Mouse (Mus musculus): ENCODE measurements around the gene Umps. TPM values are rescaled to one million over a fixed set of nuclear protein-coding genes. Genes with fewer than 3 reads are reported as not detected.
A peak's percentile ranks its signal among the peaks of the same experiment; 100 is the strongest.

Umps gene
- polyA plus RNA-seq, 1 experiment: 6.1 TPM

DNA sequence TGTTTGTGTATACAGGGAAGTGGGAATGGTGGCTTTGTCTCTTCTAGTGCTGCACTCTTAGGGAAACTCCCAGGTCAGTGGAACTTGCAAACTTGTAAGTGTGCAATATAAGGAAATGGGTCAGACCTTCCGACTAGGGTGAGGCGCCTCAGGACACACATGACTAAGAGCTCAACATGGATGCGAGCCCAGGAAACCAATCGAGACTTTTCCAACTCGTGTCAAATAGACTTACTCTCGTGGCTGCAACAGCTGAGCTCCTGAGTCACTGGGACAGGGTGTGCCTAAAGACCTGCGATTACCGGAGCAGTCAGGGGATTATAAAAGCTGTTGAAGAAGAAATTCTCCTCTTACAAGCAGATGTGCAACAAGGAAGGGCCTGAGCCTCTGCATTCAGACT, 33.9 kb upstream of the Umps start:
- WGBS: 76% methylated on average over 8 of the region's 8 CpGs
- no peak overlapping the region for H3K4me3 ChIP-seq (ENCODE audit: extremely low read depth, insufficient read depth, insufficient read length)
- no peak overlapping the region for H3K27ac ChIP-seq (ENCODE audit: insufficient read depth, low read length)
- H3K36me3 ChIP-seq (ENCODE audit: control insufficient read depth, insufficient read depth, low read length): no peaks in the 10 kb centered on the region
- TF ChIP-seq POLR2A (IDR thresholded peaks at IDR 0.05; ENCODE audit: low read depth, low read length) (no peak), CTCF (IDR thresholded peaks at IDR 0.05; ENCODE audit: extremely low read depth, insufficient read depth, insufficient read length, insufficient replicate concordance) (no peak)
- no peak for DNase-seq (ENCODE audit: low read depth in 1 of 2, low spot score in 2 of 2)
- no peaks in the 10 kb centered on the region for H3K4me1 ChIP-seq (ENCODE audit: control insufficient read depth, insufficient read depth, insufficient read length)
- H3K27me3 ChIP-seq (ENCODE audit: control insufficient read depth, insufficient read depth, low read length): no peaks in the 10 kb centered on the region

DNA sequence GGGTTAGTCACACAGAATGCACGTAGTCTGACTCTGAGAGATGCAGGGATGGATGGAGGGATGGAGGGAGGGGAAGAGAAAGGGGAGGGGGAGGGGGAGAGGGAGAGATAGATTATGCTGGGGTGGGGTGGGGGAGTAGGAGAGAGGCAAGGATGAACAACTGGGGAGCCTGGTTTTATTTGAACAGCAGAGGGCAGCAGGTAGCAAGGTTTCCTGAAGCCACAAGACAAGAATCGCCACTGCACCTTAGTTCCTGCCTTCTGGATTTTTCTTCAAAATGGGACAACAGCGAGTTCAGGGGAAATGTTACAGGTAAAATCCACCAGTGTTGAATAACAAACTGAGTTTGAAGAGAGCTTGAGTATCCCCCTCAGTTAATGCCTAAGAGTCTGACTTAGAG, 32.5 kb upstream of the Umps start:
- peak in 1 of 2 experiments; percentile 28 for DNase-seq (ENCODE audit: low read depth in 1 of 2, low spot score in 2 of 2)
- Histone ChIP-seq H3K27me3 (ENCODE audit: control insufficient read depth, insufficient read depth, low read length) (no peaks in the 10 kb centered on the region), H3K4me3 (ENCODE audit: extremely low read depth, insufficient read depth, insufficient read length) (no peak overlapping the region), H3K4me1 (ENCODE audit: control insufficient read depth, insufficient read depth, insufficient read length) (no peaks in the 10 kb centered on the region), H3K27ac (ENCODE audit: insufficient read depth, low read length) (no peak overlapping the region), H3K36me3 (ENCODE audit: control insufficient read depth, insufficient read depth, low read length) (no peaks in the 10 kb centered on the region)
- 23% methylated on average over 3 of the region's 3 CpGs for WGBS
- TF ChIP-seq POLR2A (IDR thresholded peaks at IDR 0.05; ENCODE audit: low read depth, low read length) (no peak), CTCF (IDR thresholded peaks at IDR 0.05; ENCODE audit: extremely low read depth, insufficient read depth, insufficient read length, insufficient replicate concordance) (peak; percentile 28; the same call in 1 of the 2 replicates)

DNA sequence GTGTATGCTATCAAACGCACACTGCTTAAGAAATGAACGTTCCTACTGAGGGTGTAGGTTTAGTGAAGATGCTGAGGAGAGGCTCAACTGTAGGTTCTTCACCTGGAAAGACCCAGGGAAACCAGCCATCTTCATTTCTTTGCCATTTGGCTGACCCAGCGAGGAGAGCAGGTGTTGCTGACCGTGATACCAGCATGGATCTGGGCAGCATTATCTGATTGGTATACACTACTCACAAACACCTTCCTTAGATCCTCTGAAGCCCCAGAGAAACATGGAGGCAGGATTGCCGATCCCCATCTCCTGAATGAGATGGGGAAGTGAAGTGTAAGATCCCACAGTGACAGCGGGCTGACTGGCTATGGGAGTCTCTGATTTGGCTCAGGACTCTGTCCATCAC, 31.2 kb upstream of the Umps start:
- Histone ChIP-seq H3K36me3 (ENCODE audit: control insufficient read depth, insufficient read depth, low read length) (no peaks in the 10 kb centered on the region), H3K27me3 (ENCODE audit: control insufficient read depth, insufficient read depth, low read length) (no peaks in the 10 kb centered on the region), H3K4me1 (ENCODE audit: control insufficient read depth, insufficient read depth, insufficient read length) (no peaks in the 10 kb centered on the region), H3K4me3 (ENCODE audit: extremely low read depth, insufficient read depth, insufficient read length) (no peak overlapping the region), H3K27ac (ENCODE audit: insufficient read depth, low read length) (no peak overlapping the region)
- no peak for TF ChIP-seq POLR2A (IDR thresholded peaks at IDR 0.05; ENCODE audit: low read depth, low read length)
- WGBS: 88% methylated on average over 6 of the region's 6 CpGs
- DNase-seq (ENCODE audit: low read depth in 1 of 2, low spot score in 2 of 2): no peak

DNA sequence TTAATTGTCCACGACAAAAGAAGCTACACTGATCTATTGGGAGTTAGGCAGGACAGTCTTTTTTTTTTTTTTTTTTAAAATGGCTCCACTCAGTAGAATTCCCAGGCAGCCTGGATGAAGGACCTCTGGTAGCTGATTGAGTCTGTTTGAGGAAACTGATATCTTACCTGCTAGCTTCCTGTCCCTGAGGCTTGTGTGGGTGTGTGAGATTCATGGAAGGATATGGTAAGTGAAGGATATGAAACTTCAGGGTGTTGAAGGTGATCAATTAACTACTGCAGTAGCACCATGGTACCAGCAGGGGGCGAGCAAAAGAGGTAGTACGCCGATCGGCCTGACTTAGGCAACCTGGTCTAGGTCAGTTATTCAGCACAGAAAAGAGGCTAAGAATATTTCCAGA, 29.2 kb upstream of the Umps start:
- DNase-seq (ENCODE audit: low read depth in 1 of 2, low spot score in 2 of 2): peak; percentile 44 to 62
- TF ChIP-seq POLR2A (IDR thresholded peaks at IDR 0.05; ENCODE audit: low read depth, low read length): no peak
- TF ChIP-seq CTCF (IDR thresholded peaks at IDR 0.05; ENCODE audit: extremely low read depth, insufficient read depth, insufficient read length, insufficient replicate concordance): peak; percentile 63; the same call in 1 of the 2 replicates
- H3K27me3 ChIP-seq (ENCODE audit: control insufficient read depth, insufficient read depth, low read length): no peaks in the 10 kb centered on the region
- no peak overlapping the region for H3K27ac ChIP-seq (ENCODE audit: insufficient read depth, low read length)
- H3K4me3 ChIP-seq (ENCODE audit: extremely low read depth, insufficient read depth, insufficient read length): no peak overlapping the region
- no peaks in the 10 kb centered on the region for H3K36me3 ChIP-seq (ENCODE audit: control insufficient read depth, insufficient read depth, low read length)
- no peaks in the 10 kb centered on the region for H3K4me1 ChIP-seq (ENCODE audit: control insufficient read depth, insufficient read depth, insufficient read length)
- 2% methylated on average over 5 of the region's 5 CpGs for WGBS

DNA sequence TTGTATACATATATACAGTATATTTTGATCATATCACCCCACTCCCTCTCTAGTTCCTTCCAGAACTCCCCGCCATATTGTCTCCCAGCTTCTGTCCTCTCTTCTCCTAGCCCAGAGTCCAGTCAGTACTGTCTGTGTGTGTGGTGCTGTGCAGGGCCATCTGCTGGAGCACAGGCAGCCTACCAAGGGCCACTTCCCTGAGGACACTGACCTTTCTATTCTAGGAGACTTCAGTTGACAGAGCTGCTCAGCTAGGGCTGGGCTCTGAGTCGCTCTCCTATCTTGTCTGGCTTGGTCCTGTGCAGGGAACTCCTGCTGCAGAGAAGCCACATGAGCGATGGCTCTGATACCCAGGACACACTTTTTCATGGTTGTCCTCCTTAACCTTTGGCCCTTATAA, 28.7 kb upstream of the Umps start:
- 86% methylated on average over 3 of the region's 3 CpGs for WGBS
- no peaks in the 10 kb centered on the region for H3K36me3 ChIP-seq (ENCODE audit: control insufficient read depth, insufficient read depth, low read length)

DNA sequence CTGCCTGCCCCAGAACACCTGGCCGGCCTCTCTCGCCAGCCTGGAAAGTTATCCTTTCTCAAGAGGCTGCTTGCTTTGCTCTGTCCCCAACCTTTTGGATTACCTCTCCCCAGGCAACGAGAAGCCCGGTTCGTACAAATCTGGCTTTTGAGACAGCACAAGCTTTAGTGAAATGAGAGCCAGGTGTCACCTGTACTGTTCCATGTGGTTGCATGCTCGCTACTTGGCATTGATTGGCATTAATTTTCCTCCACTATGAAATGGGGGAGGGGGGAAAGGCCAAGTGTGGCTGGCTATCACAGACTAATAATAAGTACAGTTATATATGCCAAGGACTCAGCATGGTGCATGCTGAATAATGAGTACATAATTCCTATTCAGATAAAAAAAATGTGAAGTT, 27.5 kb upstream of the Umps start:
- no peak for DNase-seq (ENCODE audit: low read depth in 1 of 2, low spot score in 2 of 2)
- Histone ChIP-seq H3K27ac (ENCODE audit: insufficient read depth, low read length) (no peak overlapping the region), H3K36me3 (ENCODE audit: control insufficient read depth, insufficient read depth, low read length) (no peaks in the 10 kb centered on the region), H3K27me3 (ENCODE audit: control insufficient read depth, insufficient read depth, low read length) (no peaks in the 10 kb centered on the region), H3K4me3 (ENCODE audit: extremely low read depth, insufficient read depth, insufficient read length) (no peak overlapping the region), H3K4me1 (ENCODE audit: control insufficient read depth, insufficient read depth, insufficient read length) (no peaks in the 10 kb centered on the region)
- 96% methylated on average over 6 of the region's 6 CpGs for WGBS
- no peak for TF ChIP-seq CTCF (IDR thresholded peaks at IDR 0.05; ENCODE audit: extremely low read depth, insufficient read depth, insufficient read length, insufficient replicate concordance)
- TF ChIP-seq POLR2A (IDR thresholded peaks at IDR 0.05; ENCODE audit: low read depth, low read length): no peak

More for the DNA sequence above, 28.7 kb upstream of the Umps start:
- Histone ChIP-seq H3K27ac (ENCODE audit: insufficient read depth, low read length) (no peak overlapping the region), H3K27me3 (ENCODE audit: control insufficient read depth, insufficient read depth, low read length) (no peaks in the 10 kb centered on the region), H3K4me3 (ENCODE audit: extremely low read depth, insufficient read depth, insufficient read length) (no peak overlapping the region), H3K4me1 (ENCODE audit: control insufficient read depth, insufficient read depth, insufficient read length) (no peaks in the 10 kb centered on the region)
- TF ChIP-seq CTCF (IDR thresholded peaks at IDR 0.05; ENCODE audit: extremely low read depth, insufficient read depth, insufficient read length, insufficient replicate concordance): no peak
- no peak for TF ChIP-seq POLR2A (IDR thresholded peaks at IDR 0.05; ENCODE audit: low read depth, low read length)
- no peak for DNase-seq (ENCODE audit: low read depth in 1 of 2, low spot score in 2 of 2)

DNA sequence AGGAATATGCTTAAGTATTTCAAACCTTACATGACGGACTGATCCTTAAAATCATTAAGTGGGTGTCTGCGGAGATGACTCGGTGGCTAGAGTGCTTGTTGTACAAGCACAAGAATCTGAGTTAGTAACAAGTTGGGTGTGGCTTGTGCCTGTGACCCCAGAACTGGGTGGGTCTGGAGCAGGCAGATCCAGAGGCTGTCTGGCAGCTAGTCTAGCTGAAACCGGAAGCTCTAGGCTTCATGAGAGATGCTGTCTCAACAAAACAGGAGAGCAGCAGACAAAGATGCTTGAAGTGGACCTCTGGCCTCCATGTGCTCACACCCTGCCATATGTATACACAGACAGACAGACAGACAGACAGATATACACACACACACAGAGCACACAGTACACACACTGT, 23.9 kb upstream of the Umps start:
- DNase-seq (ENCODE audit: low read depth in 1 of 2, low spot score in 2 of 2): no peak
- Histone ChIP-seq H3K4me1 (ENCODE audit: control insufficient read depth, insufficient read depth, insufficient read length) (no peaks in the 10 kb centered on the region; the same call in 1 of the 2 replicates), H3K4me3 (ENCODE audit: extremely low read depth, insufficient read depth, insufficient read length) (no peak overlapping the region), H3K27ac (ENCODE audit: insufficient read depth, low read length) (no peak overlapping the region), H3K36me3 (ENCODE audit: control insufficient read depth, insufficient read depth, low read length) (no peaks in the 10 kb centered on the region), H3K27me3 (ENCODE audit: control insufficient read depth, insufficient read depth, low read length) (no peaks in the 10 kb centered on the region)
- TF ChIP-seq CTCF (IDR thresholded peaks at IDR 0.05; ENCODE audit: extremely low read depth, insufficient read depth, insufficient read length, insufficient replicate concordance): no peak
- TF ChIP-seq POLR2A (IDR thresholded peaks at IDR 0.05; ENCODE audit: low read depth, low read length): no peak
- WGBS: 77% methylated on average over 4 of the region's 4 CpGs

Measured in spleen, adult 2 months (tissue).